Mouse (Mus musculus): ENCODE measurements around the gene Prickle2.

Gene Prickle2

DNA sequence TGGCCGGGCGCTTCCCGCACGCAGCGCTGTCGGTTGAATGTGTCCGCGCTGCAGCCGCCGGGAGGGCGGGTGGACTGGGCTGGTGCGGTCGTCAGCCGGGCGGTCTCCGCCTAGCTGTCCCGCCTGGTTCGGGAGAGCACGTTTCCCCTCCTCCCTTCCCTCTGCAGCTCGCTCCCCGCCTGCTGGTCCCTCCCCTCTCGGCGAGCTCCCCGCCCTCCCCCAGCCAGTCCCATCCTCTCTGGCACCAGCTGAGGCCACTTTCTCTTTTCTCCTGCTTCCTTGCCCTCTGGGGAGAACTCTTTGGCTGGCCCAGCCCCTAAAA is at the start of gene Prickle2:
Prickle2 (minus strand) TSS at position 11 of the 322 bp plus-strand sequence.
- CTCF ChIA-PET, result no interaction called here

DNA sequence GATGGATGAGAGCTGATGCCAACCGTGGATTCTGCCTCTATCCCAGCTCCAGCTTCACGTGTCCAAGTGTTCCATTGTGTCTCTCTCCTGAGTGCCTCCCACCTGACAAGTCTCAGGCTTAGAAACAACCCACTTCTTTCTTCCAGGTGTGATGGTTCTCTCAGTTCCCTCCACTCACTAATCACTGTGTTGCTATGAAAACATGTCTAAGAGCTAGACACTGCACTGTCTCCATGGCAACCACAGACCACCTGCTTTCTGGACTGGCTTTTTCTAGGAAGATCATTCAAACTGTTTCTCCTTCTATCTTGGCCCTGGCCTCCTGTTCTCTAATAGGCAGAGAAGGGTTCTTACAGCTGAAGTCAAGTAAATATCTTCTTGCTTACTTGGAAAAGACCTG is 46.8 kb upstream of the Prickle2 start:
- CTCF ChIA-PET, result no interaction called here

DNA sequence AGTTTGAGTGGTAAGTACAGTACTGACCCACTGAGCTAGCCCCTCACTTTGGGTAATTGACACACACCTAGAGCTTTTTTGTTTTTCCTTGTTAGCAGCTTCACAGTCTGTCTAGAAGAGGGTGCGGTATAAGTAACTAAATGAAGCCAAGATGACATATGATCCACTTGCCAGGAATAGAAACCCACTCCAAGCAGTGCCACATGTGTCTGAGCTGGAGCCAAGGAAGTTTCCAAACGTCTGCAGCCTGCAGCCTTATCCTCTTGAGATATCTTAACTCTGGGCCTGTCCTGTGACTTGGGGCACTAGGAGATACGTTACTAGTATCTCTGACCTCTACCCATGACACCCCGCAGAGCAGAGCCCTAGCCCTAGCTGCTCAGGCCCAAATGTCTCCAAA is 43.5 kb upstream of the Prickle2 start:
- CTCF ChIA-PET, result no interaction called here

DNA sequence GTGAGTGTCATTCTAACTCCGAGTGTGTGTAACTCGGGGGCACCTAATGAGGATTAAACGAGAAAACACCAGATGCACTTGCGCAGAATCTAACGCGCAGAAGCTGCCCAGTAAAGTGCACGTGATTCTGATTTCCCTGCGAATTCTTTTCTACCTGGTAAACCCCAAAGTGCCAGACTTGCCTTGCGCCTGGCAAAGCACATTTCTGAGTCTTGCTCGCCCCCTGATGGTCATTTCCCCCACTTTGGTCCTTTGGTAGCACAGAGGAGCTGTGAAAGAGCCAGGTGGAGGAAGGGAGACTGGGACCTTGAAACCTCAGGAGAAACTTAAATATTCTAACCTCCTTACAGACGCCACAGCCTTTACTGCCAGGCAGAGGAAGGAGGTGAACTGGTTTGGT is 37.6 kb upstream of the Prickle2 start:
- CTCF ChIA-PET, result no interaction called here

DNA sequence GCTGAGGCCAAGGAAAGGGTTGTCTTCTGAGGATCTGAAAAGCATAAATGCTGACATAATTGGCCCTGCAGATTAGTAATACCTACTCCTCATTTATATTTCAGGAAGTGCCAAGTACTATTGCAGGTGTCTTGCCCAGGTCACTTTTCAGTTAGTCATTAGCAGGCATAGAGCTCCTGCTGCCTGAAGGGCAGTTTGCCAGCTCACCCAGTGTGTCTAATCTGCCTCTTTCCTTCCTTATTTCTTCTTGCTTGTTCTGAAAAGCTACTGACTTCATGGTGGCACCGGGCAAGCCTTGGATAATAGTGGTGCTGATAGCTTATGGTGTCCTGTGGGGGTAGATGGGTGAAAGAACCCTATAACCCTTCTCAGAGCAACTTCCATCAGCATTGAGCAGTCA is 31.2 kb upstream of the Prickle2 start:
- CTCF ChIA-PET, result no interaction called here

DNA sequence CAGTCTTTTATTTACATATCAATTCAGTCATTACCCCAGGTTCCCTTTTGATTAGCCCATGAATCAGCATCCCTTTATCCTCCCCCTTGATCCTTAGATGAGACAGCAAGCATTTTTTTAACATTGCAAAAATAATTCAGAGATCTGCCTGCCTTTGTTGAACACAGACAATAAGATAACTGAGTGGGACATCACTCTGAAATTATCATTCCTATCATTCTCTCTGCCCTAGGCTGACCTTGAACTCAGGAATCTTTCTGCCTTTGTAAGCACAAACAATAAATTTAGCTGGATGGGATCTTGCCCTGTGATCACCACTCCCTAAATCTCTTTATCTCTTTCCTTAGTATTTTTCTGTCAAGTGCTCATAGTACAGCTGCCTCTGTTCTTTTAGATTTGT is 27.7 kb upstream of the Prickle2 start:
- CTCF ChIA-PET, result no interaction called here

DNA sequence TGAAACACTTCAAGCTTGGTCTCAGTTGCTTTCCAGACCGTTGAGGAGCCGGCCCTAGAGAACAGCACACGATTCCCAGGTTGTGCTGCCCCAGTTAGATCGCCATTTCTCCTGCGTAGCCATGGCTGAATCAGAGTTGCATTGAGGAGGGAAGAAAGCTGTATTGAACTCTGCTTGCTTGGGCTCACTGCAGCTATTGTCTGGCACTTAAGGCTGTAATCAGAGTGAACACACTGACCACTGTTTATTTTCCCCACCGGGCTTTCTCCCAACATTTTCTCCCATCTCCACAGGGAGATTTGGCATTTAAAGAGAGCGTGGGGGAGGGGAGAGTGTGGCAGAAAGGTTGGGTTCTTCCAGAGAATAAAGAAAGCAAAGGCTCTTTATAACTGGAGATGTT is 22.6 kb upstream of the Prickle2 start:
- CTCF ChIA-PET, result no interaction called here

DNA sequence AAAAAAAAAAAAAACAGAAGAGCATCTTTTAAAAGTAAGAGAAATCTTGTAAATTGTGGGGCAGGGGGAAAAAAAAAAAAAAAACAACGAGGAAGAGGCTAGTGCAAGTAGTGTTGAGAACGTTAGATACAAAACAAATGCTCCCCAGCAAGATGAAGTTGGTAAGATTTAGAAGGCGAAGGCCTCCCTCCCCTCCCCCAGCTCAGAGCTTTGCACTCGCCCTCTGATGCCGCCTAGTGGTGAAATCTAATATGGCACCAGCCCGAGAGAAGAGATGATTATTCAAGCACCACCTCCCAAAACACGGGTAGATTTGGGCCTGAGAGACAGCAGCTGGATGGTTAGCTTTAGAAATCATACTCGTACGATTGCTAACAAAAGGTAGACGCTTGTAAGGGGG is 22.1 kb upstream of the Prickle2 start:
- CTCF ChIA-PET, result no interaction called here

DNA sequence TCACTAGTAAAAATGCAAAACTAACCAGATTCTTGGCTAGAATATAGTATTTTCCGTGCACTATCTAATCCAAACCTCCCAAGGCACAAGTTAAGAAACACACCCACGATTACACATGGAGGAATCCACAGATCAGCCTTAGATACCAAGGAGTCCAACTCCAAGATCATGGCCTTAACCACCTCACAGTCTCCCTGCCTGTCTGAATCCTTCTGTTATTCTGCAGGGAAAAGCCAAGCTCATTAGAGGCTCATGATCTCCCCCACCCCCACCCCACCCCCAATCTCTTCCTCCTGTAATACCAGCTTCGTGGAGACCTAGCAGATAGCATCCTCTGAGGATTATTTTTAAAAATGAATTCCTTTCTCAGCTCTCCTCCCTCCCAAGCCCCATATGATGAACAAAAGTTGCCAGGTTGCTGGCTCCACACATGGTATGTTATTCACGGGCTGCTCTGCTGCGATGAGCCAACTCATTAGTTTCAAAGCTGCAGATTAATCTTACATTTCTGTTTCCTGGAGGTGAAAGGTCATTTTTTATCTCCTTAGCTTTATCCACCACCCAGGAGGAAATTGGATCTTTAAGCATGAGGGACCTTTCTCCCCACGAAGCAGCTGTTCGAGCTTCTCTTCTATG is 21.5 kb upstream of the Prickle2 start:
- CTCF ChIA-PET, result no interaction called here

DNA sequence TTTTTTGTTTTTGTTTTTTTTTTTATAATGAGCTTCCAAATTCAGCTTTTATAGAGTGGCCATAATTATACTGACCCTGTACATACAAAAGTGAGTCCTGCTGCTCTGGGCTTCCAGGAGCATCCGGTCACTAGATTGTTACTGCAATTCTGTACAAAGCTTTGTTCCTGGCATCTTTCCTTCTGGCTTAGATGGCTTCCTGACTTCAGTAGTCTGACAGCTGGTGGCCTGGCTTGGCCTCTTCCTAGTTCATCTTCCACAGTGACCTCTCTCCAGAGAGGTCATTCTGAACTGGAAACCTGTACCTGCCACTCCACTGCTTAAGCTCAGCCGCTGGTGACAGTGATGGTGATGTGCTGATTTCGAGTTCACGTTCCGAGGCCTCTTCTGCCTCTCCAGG is 20.2 kb upstream of the Prickle2 start:
- CTCF ChIA-PET, result no interaction called here

DNA sequence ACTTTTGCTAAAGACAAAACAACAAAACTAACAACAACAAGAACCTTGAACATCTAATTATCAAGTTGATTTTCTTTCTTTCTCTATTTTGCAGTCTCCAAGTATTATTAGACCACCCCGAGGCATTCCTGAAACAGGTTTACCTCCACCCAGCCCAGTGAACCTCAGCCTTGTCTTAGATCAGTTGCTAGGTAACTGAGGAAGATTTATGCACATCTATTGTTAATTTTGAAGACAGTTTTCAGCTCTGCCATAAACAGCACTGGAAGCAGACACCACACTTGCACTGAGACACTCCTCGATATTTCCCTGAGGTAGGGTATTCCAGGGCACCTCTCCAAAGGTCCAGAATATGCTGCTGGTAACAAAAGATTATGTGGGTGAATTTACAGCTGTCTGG is 18.4 kb upstream of the Prickle2 start:
- CTCF ChIA-PET, result no interaction called here

DNA sequence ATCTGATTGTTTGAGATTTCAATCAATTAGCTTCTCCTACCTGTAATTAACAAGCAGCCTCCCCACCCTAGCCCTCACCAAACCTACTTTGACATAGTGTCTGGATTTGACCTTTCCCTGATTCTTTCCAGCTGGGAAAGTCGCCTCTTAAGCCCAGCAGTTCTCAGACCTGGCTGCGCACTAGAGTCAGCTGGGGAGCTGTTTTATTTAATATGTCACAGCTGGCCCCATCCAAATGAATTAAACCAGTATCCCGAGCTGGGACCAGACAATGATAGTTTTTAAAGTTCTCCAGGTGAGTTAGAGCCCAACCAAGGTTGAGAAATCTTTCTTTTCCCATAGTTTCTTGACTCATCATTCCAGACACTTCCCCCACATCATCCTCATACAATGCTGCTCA is 9.9 kb upstream of the Prickle2 start:
- CTCF ChIA-PET, result no interaction called here

DNA sequence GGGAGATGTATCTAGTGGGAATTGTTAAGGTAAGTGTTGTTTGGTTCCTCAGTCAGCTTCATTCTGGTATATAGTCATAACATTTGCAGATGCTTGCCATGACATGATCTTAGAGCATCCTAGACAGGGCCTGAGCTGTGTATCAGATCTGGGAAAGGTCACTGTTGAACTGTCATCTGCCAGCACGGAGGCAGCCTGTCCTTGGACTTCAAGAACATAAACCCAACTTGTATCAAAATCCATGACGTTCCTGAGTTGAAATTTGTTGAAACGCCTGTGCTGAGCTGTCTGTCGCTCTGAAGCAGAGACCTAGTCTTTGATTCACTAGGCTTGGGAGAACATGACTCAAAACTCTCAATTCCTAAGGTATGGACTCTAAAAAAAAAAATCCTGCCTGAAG is 8.8 kb upstream of the Prickle2 start:
- CTCF ChIA-PET, result no interaction called here

DNA sequence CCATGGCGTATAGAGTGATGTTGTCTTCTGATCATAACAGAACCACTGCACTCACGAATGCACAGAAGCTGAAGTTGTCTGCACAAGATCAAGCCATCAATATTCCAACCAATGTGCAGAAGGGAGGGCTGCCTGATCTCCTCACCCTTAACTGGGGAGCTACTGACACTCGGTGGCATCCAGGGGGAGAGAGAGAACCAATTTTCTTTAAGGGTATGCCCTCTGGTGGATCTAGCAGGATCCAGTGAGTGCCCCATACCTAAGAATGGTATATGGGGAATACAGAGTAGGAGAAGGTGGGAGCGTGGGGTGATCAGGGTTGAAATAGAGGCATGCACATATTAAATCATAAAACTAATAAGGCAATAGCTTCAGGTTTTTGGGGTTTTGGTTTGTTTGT is 2.2 kb upstream of the Prickle2 start:
- CTCF ChIA-PET, result no interaction called here

DNA sequence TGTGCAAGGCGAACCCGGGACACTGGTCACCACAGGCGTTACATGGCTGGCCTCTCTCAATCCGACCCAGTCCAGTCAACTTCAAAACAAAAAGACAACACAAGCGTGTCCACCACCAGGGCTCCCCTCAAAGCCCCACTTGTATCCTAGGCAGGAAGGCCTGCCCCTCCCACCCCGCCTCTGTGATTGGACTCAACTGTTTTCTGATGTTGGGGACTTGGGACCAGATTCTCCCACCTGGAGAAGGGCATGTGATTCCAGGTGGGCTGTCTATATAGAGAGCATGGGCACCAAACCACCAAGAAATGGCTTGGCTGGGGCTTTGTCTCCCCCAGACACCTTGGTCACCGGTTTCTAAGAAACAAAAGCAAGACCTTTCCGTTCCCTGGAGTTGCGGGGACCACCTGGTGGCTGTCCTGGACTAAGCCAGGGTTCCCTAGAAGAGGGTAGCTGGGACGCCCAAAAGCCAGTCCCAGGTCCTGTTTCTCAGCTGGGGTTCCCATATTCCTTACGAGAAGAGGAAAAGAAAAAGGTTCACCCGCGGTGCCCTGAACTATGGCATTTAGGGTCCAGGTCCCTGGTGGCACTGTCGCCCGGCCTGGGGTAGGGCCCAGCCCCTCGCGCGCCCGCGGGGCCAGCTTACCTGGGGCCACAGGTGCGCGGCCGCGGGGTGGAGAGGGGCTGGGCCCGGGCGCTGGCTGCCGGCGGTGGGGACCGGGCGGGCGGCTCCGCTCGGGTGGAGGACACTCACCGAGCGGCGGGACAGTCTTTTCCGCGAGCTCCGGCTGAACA is 406 bp downstream of the Prickle2 start:
- CTCF ChIA-PET, result no interaction called here

DNA sequence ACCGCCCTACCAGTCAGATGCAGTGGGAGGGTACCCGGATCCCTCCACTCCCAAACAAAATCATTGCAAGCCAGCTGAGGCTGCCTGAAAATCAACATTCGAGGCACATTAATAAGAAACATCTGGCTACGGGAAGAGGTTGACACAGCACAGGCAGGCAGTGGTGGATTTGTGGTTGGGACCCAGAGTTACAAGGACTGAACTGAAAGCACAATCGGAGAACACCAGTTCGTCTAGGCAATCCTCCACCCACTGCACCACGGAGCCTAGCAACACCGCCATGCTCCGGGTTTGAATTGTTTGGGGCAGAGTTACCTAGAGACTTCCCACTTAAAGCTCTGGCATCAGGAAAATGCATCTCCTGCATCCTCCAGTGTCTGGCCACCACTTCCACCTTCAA is 1.1 kb downstream of the Prickle2 start:
- CTCF ChIA-PET, result no interaction called here

DNA sequence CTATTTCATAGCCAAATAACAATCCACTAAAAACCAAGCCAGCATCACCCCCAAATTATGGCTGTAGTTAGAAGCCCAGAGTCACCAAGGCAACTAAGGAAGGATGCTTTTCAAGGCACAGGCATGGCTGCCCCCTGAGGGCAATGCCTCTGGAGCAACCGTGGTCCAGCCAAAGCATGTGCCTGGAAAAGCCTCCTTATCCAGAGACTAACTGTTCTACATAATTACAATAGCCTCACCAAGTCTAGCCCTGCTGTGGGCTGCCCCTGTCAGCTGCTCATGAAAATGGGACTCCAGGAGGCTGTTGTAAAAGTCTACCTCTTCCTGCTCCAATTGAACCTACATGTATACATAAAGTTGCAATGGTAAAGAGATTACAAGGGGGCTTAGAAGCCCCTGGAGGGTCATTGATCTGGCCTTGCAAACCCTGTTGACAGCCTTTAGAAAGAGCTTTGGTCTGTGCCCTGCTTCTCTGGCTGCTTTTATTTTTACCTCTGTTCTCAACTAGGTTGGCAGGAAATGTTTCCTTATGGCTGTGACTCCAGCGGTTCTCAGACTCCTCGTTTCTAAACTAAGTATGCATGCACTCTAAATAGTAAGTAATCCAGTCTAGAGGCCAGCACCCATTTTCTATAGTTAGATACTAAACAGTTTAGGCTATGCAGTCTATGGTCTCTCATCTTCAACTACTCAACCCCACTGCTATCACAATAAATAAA is 6.3 kb downstream of the Prickle2 start:
- CTCF ChIA-PET, result no interaction called here

DNA sequence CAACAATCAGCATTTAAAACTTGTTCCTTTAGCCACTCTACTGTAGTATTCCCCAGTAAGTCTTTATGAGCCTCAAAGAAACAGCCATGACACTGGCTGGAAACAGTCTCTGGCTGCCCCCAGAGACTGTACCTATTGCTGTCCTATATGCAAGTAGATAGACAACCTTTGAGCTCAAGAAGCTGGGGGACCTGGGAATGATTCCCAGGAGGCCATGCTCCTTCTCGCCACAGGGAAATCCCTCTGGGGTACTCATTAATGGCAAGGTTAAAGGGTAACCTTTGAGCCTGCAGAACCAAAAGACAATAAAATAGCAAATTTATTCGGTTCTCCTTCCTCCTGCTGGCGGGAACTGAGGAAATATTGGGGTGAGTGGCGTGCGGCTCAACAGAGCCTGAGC is 8.1 kb downstream of the Prickle2 start:
- CTCF ChIA-PET, result no interaction called here

DNA sequence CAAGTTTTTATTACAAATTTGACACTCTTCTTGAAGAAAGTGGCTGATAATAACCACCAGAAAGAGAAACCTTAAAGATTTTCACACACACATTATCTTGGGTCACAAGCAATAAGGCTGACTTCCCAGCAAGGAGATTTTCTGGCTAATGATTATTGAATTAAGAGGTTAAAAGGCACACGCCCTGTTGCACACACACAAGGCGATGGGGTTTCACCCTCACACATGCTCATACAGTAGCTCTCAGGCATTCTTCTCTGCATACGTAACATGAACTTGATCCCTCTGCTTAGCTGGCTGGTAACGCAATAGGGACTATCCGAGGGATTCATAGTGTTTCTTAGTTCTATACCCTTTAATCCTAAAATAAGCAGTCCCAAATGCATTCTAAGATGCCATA is 18.6 kb downstream of the Prickle2 start:
- CTCF ChIA-PET, result no interaction called here

DNA sequence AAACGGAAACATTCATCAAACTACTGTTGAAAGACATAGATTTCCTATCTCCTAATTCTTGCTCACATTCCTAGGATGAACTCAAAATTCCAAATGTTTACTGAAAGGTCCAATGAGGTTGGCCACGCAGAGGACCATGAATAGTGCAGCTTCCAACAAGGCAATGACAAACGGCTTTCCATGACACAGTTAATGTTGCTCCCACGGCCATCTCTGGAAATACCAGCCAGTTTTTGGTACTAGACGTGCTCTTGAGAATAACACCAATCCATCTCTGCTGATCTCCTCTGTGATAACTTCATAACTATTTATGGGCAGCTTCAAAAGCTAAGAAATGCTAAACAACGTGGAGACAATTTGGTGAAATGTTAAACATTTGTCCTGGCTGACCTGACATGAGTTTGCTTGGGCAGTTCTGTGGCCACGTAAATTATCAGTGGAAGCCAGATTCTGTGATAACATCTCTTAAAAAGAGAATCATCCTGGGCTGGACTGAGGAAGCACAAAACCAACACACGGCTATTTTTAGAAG is 31.5 kb downstream of the Prickle2 start:
- CTCF ChIA-PET, result no interaction called here

DNA sequence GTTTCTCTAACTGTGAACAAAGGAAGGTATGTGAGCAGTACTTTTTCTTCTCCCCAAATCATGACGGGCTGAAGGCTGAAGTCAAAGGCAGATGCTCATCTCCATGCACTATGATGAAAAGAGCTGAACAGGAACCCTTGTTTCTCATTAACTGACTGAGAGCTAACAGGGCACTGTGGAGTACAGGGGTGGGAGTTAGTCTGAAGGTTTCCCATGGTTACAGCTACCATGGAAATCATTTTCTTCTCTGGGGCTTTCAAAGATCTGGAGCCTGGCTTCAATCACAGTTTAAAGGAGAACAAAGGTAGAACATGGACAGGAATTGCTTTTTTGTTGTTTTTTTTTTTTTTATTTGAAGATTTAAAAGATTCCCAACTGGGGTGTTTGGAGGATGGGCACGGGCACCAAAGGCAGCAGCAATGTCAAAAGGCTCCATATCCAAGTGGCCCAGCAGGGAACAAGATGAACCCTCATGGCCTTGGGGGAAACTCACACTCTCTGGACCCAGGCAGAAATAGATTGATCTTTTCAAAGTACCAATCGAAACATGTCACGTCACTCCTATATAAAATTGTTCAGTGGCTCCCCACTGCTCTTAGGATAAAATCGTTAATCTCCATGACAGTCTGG is 35.3 kb downstream of the Prickle2 start:
- CTCF ChIA-PET, result no interaction called here

DNA sequence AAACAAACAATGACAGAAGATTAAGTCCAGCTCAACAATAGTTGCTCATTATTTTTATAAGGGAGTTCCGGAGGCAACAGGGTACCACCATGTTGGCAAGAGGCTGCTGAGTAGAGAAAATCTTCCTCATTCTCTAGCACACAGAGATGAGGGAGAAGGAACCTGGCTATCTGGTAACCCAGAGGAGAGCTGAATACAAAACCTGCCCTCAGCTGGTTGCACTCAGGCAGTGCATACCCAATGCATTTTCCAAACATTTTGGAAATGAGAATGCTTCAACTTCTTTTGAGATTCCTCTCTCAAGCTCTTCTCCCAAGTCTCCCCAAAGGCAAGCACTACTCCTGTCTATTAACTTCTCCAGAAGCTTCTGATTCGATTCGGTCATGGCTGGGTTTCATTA is 36.3 kb downstream of the Prickle2 start:
- CTCF ChIA-PET, result no interaction called here

DNA sequence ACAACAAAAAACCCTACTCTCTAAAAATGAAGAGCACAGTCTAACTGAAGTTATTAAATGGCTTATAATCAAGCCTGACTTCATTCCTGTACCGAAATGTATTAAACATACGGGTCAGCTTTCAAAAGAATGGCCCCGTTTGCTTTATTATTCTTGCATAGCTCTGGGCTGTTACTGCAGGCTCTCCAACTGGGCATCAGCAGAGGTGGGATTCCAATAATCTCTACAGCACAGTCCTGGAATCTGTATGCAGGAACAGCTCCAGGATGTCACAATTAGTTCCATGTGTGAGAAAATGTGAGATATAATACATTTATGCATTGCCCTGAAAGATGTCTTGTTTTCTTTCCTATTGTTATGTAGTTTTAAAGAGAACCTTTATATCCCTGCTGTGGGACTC is 38.4 kb downstream of the Prickle2 start:
- CTCF ChIA-PET, result no interaction called here
